Mouse (Mus musculus): ENCODE data around the gene E2f4. TPM values are rescaled to one million over a fixed set of nuclear protein-coding genes. Genes with fewer than 3 reads are reported as not detected.

E2f4 gene
- total RNA-seq, 2 experiments from 2014 or later: 25.6 to 29.0 TPM

DNA sequence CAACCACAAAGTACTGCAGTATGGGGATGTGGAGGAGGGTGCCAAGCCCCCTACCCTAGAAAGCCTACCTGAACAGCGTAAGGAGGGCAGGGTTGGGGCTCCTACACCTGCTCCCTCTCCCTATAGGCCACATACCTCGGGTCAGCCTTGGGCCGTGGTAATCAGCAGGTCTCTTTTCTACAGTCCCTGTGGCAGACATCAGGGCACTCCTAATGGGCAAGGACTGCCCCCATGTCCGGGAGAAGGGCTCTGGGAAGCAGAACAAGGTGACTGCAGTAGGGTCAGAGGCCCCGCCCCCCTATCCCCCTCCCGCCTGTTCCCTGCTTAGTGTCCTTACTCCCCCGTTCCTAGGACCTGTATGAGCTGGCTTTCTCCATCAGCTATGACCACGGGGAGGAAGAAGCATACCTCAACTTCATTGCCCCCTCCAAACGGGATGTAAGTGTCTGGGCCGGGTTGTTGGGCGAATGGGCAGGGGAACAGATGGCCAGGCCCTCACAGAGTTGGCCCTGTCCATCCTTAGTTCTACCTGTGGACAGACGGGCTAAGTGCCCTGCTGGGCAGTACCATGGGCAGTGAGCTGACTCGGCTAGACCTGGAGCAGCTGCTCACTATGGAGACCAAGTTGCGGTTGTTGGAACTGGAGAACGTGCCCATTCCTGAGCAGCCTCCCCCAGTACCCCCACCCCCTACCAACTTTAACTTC lies 11.8 kb downstream of the E2f4 start:
- no peak for DNase-seq
- intact Hi-C loops (cut with DNase I): no loop called here

DNA sequence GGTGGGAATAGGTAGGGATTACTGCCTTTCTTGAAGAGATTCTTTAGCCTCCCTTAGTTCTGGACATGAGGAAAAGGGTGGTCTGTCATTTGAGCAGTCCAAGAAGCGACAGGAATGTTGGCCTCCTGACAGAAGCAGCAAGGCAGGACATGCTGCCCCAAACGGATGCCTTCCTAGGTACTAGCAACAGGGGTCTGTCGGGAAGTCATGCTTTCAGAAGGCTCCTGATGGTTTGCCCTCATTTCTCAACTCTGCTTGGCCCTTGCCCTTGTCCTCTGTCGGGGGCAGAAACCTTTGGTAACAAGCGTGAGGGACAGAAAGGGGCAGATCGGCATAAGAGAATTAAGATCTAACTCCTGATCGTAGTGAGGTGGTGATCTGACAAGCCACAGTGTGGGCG lies 12.7 kb downstream of the E2f4 start:
- intact Hi-C loops (cut with DNase I): no loop called here
- DNase-seq: no peak

DNA sequence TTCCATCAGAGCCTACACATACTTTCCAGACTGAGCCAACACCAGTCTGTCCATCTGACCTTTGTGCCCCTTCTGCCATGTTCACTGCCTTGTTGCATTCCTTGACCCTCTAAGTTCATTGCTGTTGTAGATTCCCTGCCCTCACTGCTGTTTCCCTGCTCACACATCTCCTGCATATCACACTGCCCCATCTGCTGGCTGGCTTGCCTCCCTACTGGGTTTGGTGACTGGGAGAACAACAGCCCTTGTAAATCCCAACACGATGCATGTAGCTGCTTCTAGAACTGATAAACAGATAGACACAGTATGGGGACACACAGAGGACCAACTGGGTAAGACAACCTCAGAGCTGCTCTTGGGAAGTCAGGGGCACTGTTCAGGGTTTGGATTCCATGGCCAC lies 14.3 kb downstream of the E2f4 start:
- DNase-seq: no peak
- intact Hi-C loops (cut with DNase I): no loop called here

DNA sequence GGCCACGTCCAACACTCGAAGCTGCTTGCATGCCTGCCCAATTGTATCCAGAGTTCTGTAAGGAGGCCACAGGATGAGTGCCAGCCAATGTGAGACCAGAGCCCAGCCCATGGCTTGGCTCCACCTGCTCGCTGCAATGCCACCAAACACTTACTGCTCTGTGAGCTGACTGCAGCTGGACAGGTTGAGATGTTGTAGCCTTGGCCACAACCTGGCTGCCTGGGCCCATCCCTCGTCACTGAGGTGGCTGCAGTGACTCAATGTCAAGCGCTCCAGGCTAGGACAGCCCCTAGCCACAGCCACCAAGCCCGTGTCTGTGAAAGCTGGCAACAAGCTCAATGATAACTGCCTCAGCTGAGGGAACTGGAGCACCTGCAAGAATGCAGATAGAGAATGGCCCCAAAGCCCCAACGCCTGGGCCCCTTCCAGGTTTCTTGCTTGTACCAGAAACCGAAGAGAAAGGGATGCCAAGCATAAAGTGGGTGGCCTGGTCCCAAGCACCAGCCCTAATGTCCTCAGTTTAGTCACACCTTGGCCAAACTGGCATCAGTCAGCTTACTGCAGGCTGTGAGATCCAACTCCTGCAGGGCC lies 15.5 kb downstream of the E2f4 start:
- intact Hi-C loops (cut with DNase I): no loop called here
- DNase-seq: peak; percentile 51 to 54

DNA sequence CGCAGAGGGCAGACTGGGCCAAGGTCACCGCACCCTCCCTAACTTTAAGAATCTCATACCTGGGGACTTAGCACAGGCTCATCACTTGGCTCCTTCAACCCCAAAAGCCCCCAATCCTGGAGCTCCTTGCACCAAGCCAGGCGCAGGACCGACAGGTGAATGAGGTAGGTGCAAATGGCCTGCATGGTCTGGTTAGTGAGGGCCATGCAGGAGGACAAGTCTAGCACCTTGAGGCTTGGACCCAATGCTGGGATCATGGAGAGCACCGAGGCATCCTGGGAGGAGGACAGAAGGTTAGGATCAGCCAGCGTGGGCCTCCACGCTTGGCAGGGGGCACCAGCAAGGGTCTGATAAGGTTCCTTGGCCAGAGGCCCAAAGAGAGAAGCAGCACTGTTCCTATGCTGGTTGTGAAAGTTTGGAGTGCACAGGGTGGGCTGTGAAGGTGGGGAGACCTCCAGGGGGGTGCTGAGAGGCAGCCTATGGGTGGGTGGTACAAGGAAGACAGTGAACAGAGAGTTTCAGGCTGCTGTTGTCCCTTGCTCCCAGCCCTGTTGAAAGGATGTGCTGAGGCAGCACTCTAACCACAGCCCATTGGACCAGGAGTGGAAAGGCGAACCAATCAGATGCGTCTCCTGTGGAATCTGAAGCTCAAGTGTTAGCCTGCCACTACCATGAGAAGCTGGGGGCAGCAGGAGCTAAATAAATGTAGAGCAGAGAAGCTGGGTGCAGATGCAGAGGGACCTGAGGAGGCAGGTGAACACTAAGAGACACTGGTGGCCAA lies 16.3 kb downstream of the E2f4 start:
- intact Hi-C loops (cut with DNase I): no loop called here
- no peak for DNase-seq

DNA sequence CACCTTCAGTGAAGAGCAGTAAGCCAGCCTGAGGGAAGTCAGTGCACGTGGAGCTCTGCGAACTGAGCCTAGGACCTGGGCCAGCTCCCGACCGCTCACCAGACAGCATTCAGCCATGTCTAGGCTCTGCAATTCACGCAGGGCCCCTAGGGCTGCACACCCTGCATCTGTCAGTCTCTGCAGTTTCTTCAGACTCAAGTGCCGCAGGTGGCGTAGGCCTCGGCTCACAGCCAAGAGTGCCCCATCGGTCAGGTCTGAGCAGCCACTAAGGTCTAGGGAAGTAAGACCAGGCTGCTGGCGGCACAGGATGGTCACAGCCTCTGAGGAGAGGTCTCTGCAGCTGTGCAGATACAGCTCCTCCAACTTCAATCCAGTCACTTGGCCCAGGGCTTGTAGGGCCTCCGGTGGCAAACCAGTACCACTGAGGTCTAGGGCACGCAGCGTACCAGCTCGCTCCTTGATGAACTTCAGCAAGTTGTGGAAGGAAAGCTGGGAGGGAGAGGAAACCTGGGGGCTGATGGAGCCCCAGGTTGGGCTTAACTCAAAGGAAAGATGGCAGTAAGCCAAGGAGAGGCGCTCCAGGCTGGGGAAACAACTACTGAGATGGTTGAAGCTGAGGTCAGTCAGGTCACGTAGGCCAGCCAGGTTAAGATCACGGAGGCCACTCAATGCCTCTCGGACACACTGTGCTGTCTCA lies 17.8 kb downstream of the E2f4 start:
- DNase-seq: no peak

DNA sequence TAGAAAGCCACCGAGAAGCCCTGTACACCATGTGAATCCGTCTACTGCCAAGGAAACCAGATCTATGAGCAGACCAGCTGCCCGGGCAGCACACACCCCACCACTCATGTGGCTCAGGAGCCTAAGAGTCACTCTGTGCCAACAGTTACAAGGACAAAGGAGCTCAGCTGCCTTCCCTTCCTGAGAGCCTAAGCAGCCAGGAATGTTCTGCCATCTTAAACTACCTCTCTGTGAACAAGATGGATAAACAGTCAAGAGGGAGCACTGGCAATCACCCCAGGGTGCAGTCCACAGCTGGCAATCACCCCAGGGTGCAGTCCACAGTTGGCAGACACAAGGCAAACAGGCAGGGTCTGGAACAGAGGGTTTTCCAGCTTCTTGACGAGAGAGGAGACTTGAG lies 20.5 kb downstream of the E2f4 start:
- DNase-seq: no peak
- intact Hi-C loops (cut with DNase I): no loop called here

More for the DNA sequence above, 17.8 kb downstream of the E2f4 start:
- intact Hi-C loops (cut with DNase I): no loop called here

DNA sequence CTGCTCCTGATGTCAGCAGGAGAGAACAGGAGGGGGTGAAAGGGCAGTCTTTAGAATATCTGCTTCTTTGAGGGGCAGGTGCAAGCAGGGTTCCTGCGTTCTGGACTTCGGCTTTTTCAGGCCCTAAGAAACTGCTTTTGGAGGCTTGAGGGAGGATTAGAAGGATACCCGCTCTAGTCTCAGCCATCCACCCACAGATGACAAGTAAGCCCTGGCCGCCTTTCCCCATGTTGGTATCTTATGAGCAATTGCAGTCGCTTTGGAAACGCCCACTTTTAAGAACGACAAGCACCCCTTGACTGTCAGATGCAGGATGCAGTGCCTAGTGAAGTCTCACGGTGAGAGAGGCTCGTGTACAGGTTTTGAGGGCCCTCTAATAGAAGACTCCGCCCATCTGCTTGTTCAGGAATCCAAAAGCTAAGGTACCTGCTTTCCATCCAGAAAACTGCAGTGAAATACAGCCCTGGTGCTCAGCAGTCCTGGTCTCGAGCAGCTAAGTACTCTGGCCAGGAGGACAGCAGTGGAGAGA lies 21.3 kb downstream of the E2f4 start:
- intact Hi-C loops (cut with DNase I): no loop called here
- DNase-seq: no peak

DNA sequence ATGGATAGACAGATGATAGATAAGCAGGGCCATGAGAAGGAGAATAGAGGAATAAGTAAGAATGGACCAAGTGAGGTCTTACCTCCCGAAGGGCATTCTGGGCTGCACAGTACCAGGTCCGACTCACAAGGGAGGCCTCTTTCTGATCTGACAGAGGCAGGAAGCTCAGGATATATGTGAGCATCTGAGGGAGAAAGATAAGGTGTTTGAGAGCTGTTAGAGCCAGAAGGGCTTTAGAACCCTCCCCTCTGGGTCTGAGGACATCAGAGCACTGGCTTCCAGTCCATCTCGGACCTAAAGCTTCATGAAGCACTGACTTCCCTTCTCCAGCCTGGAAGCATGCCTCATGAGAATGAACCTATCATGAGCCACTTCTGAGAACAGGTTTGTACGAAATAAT lies 25.7 kb downstream of the E2f4 start:
- intact Hi-C loops (cut with DNase I): no loop called here
- DNase-seq: no peak

DNA sequence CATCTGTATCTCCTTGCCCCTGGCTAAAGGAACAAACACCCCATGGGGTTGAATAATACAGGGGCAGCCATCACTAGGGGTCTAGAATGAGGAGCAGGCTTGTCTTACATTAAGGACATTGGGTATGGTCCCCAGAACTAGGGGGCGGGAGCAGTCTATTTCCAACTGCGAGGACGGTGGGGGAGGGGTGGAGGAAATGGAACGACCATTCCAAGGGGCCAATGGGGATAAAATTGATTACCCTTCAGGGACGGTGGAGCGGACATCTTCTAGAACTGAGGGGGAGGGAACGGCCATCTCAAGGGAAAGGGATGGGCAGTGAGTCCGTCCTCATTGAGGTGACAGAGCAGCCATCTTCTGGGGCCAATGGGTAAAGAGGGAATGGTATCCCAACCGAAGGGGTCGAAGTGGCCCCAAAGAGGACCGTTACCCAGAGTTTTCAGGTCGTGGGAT lies 28.2 kb downstream of the E2f4 start:
- intact Hi-C loops (cut with DNase I): loop anchor here (2.0 kb wide), 2 partner anchors 21 to 27 kb away; partner anchors contain the start of gene Fhod1
- no peak for DNase-seq

DNA sequence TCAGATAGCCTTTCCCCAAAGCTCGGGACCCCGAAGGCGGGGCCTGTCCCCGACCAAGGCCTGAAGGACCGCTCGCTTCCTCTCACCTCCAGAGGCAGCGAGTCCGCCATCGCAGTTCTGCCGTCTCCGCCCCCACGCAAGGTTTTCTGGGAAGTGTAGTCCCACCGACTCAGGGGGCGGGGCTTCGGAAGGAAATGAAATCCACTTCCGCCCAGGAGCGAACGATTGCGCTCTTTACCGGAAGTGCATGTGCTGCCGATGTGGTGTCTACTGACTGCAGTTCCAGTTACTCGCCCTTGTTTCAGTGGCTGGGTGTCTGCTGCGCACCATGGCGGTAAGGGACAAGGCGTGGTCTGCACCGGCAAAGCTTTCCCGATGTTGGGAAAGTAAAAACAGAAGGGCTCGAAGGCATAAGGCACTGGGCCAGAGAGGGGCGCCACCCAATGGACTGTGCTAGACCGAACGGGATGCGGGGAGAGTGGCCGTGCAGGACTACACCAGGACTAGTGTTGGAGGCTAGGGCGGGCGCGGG lies 28.7 kb downstream of the E2f4 start, which contains the start of the genes Lrrc29 and Tmem208:
Lrrc29 (minus strand) TSS at position 138 of the 532 bp plus-strand sequence.
Tmem208 (plus strand) TSS at position 214 of the 532 bp plus-strand sequence.
- DNase-seq: peak; percentile 98
- intact Hi-C loops (cut with DNase I): loop anchor here (2.0 kb wide), 1 partner anchor 21 kb away; the partner anchor contains the start of gene Fhod1

DNA sequence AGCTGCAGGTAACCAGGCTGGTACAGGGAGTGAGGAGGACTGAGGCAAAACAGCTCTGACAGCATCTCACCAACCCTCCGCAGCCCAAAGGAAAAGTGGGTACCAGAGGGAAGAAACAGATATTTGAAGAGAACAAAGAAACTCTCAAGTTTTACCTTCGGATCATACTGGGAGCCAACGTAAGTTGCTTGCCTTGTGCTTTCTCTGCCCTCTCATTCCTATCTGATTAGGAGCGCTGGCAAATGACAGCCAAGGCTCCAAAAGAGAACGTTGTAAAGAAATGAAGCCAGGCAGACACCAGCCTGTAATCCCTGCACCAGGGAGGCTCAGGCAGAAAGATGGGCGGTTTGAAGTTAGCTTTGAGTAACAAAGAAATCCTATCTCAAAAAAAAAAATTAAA lies 29.5 kb downstream of the E2f4 start:
- intact Hi-C loops (cut with DNase I): loop anchor here (2.0 kb wide), 1 partner anchor 20 kb away; the partner anchor contains the start of gene Fhod1
- no peak for DNase-seq

DNA sequence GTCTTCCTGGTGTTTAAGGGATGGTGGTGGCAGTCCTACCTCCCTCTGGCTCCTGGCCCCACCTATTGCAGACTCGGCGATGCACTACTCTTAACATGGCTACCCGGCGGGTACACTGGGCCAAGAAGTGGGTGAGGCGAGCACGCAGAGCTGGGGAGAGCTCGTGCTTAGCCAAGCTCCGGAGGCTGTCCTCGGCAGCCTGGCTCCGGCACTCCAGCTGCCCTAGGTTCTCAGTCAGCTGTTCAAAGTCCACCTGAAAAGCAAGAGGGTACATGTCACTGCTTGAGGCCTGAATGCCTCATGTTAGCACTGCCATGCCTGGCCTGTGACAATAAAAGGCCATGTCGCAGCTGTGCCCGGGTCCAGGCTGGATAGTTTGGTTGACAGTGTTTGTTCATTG lies 32.9 kb downstream of the E2f4 start:
- intact Hi-C loops (cut with DNase I): no loop called here
- DNase-seq: no peak

DNA sequence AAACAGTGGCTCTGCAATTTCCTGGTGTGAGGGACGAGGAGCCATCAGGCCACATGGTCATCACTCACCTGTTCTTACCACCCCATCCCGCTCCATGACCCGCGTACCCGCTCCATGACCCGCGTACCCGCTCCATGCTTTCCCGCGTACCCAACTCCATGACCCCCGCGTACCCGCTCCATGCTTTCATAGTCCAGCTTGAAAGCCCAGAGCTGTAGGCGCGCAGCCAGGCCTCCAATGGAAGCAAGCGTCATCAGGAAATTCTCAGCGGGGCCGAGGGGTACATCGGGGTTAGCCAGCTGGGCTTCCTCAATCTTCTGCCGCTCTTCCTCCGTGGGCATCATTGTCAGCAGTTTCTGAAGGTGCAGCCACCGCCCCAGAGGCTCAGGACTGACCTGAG lies 34.0 kb downstream of the E2f4 start:
- intact Hi-C loops (cut with DNase I): no loop called here
- no peak for DNase-seq

DNA sequence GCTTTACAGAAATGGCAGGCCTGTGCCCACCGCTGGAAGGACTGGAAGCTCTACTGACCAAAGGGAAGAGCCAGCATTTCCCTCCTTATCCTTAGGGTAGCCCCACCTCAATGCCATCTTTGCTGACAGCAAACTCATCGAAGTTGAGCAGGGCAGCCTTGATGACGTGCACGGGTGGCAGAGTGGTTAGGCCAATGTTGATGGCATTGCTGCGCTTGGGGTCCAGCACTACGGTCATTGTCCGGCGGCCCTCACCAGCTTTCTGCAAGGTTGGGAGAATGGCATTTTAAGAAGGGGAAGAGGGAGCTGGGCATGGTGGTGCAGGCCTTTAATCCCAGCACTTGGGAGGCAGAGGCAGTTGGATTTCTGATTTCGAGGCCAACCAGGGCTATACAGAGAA lies 34.5 kb downstream of the E2f4 start:
- intact Hi-C loops (cut with DNase I): no loop called here
- no peak for DNase-seq

DNA sequence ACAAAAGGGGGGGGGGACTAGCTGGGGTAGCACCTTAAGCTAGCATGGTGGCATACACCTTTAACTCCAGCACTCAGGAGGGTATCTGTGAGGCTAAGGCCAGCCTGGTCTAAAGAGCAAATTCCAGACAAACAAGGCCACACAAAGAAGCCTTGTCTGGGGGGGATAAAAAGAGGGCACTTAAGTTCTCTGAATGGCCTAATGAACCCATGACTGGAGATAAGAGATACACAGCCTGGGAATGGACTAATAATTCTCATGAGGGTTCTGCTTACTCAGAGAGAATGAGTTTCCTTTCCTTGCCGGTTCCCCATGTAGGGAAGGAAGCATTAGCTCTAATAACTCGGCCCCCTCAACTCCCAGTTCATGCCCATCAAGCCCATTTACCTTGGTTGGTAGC lies 35.1 kb downstream of the E2f4 start:
- no peak for DNase-seq
- intact Hi-C loops (cut with DNase I): no loop called here

DNA sequence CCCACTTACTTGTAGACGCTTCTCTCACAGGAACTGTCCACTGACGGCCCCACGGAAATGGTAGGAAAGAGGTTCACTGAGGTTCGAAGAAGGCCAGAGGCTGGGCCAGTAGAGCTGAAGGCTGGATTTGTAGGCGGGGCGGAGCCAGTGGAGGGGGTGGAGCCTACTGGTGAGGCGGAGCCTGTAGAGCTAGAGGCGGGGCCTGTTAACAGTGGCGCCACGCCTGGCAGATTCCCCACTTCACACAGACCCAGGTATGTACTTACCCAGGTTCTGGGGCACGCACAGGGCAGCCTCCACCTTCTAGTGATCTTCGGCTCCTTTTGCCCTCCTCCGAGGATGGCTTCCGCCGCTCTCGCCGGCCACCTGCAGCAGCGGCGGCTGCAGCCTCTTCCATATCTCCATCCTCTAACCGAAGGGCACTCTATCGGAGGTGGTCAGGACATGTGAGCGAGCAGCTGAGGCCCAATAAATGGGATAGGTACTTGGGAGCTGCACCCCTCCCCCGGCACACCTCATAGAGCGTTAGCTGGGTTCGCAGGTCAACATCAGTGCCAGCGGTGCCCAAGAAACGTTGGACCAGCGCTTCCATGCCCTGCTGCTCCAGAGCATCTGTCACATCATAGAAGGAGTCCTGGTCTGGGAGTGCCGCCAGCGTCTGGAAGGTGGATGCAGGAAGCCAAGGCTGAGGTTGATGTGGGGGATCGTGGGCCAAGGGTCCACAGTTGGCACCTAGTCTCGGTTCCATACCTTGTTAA lies 39.1 kb downstream of the E2f4 start:
- intact Hi-C loops (cut with DNase I): no loop called here
- DNase-seq: no peak

DNA sequence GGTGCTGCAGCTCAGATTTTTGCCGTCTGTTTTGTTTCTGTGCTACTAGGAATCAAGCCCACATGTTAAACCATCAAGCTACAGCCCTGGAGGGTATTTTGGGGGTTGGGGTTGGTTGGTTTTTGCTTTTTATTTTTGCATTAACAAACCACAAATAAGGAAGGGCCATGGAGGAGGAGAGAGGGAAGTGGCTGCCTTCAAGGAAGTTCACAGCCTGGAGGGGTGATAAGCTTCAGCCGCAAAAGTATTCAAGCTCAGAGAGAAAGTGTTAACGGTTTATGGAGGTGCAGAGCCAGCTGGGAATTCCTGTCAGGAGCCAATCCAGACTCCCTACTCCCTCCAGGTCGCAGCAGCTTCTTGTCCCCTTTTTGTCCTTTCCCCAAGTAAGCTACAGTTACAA lies 41.5 kb downstream of the E2f4 start:
- intact Hi-C loops (cut with DNase I): no loop called here
- DNase-seq: no peak

DNA sequence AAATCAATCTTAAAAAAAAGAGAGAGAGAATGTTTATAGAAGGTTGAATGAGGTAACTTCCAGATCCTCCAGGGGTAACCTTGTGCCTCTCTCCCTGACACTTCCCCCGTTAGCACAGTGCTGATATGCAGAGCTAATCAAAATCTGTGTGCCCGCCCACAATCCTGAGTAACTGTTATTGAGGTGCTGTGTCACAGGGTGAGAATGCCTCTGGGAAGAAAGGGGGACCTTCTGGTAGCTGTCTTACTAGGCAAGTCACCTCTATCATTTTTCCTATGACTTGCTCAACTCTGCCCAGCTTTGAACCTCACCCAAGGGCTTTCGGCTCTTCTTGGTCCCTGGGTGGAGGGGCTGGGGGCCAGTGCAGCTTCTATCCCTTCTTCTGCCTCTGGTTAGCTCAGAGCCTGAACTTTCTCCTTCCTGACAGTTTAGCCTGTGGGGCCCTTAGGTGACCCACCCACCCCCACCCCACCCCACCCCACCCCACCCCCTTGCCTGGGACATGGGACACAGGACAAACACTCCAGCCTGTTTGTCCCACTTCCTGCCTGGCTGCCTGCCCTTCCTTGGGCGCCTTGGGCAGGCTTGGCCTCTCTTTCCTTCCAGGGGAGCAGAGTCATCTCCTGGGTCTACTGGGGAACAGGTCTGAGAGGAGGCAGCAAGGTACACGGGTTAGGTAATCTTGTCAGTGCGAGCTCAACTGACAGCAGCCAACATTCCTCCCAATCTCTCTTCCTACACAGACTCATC lies 42.6 kb downstream of the E2f4 start:
- DNase-seq: peak in 1 of 2 experiments; percentile 28

More for the DNA sequence above, 42.6 kb downstream of the E2f4 start:
- intact Hi-C loops (cut with DNase I): no loop called here

Data from heart, postnatal 10 days (tissue).